Mouse (Mus musculus) lung, postnatal 0 days (tissue): ENCODE measurements at regions not wholly inside any gene's neighbourhood (a gene's known extent, or its start where the extent isn't known, plus 50 kb on each side); places are given as distances from the start of the nearest gene placed in this dataset.
A peak's percentile ranks its signal among the peaks of the same experiment; 100 is the strongest.

Source experiments
- ATAC-seq: fragments of 200-750 bp; cut with Nextera tagmentation; 2 replicates; pipeline ENCODE4 v1.8.0; 2017; ENCODE audit warnings: moderate library complexity
- DNase-seq: peaks from one replicate; pipeline ENCODE4 v3.0.0-alpha.2; 2016; ENCODE audit warnings: low spot score
- H3K27ac ChIP-seq: fragments of 300-500 bp; sonication (generic); 2 replicates; pipeline ENCODE4 v1.5.1; 2014; ENCODE audit warnings: antibody characterized with exemption, mild to moderate bottlenecking, low read length, mixed read lengths
- H3K27me3 ChIP-seq: fragments of 300-500 bp; sonication (generic); replicated peaks from 2 replicates; pipeline ENCODE4 v1.6.1; 2014; ENCODE audit warnings: low read length, mixed read lengths; ENCODE audit not compliant: insufficient read depth
- H3K36me3 ChIP-seq: fragments of 300-500 bp; sonication (generic); 2 replicates; pipeline ENCODE4 v1.6.1; 2014; ENCODE audit warnings: low read length, mixed read lengths; ENCODE audit not compliant: insufficient read depth
- H3K4me1 ChIP-seq: fragments of 300-500 bp; sonication (generic); 2 replicates; pipeline ENCODE4 v1.6.1; 2014; ENCODE audit warnings: antibody characterized with exemption, low read depth, low read length, mixed read lengths; ENCODE audit not compliant: insufficient read depth
- H3K4me2 ChIP-seq: fragments of 300-500 bp; sonication (generic); replicated peaks from 2 replicates; pipeline ENCODE4 v1.6.1; 2014; ENCODE audit warnings: low read depth, mild to moderate bottlenecking, low read length, moderate library complexity, mixed read lengths
- H3K4me3 ChIP-seq: fragments of 300-500 bp; sonication (generic); 2 replicates; pipeline ENCODE4 v1.5.1; 2014; ENCODE audit warnings: low read depth, low read length
- H3K9ac ChIP-seq: fragments of 300-500 bp; sonication (generic); replicated peaks from 2 replicates; pipeline ENCODE4 v1.6.1; 2014; ENCODE audit warnings: low read depth, mild to moderate bottlenecking
- H3K9me3 ChIP-seq: fragments of 300-500 bp; sonication (generic); 2 replicates; pipeline ENCODE4 v1.6.1; 2016; ENCODE audit warnings: low read length, mixed read lengths
- CTCF ChIP-seq: IDR thresholded peaks from 2 replicates; pipeline ENCODE4 v1.5.1; 2016; ENCODE audit warnings: antibody characterized with exemption, mild to moderate bottlenecking
- EP300 ChIP-seq: IDR thresholded peaks from 2 replicates; pipeline ENCODE4 v1.6.1; 2016; ENCODE audit warnings: antibody characterized with exemption, mild to moderate bottlenecking, control low read depth
- WGBS: fragments of 180-500 bp; shearing (Covaris S2); extraction: QIAGEN DNeasy Blood & Tissue Kit; methylation state at CpG from one replicate; pipeline ENCODE4 v1.1.7; 2014; 5-methylcytosine and 5-hydroxymethylcytosine counted together

- TF ChIP-seq CTCF, result no peak
- no peak for TF ChIP-seq EP300
- no peak for ATAC-seq
- Histone ChIP-seq H3K4me2 (no peak overlapping the region), H3K9ac (no peak overlapping the region), H3K4me3 (no peak overlapping the region), H3K4me1 (no peaks in the 10 kb centered on the region), H3K27me3 (no peaks in the 10 kb centered on the region), H3K36me3 (no peaks in the 10 kb centered on the region), H3K9me3 (no peaks in the 10 kb centered on the region), H3K27ac (no peak overlapping the region)
- no peak for DNase-seq
- WGBS, result 69% methylated on average over 4 of the region's 4 CpGs
Measured at GRCm38 (mm10) chr12:28150759-28151158, 401.4 kb downstream of the Dcdc2c start.

- no peak for ATAC-seq
- no peak for TF ChIP-seq EP300
- no peak for TF ChIP-seq CTCF
- H3K36me3 ChIP-seq, result no peaks in the 10 kb centered on the region
Measured at GRCm38 (mm10) chr12:28135810-28136592, 416.2 kb downstream of the Dcdc2c start.

GRCm38 (mm10) chr12:28122766-28123165, 429.4 kb downstream of the Dcdc2c start:
- Histone ChIP-seq H3K4me2 (no peak overlapping the region), H3K4me3 (no peak overlapping the region), H3K9ac (no peak overlapping the region), H3K4me1 (no peaks in the 10 kb centered on the region), H3K9me3 (no peaks in the 10 kb centered on the region), H3K36me3 (no peaks in the 10 kb centered on the region), H3K27ac (no peak overlapping the region), H3K27me3 (no peaks in the 10 kb centered on the region)
- TF ChIP-seq EP300 (no peak), CTCF (no peak)
- ATAC-seq, result no peak
- DNase-seq, result no peak
- 36% methylated on average over 9 of the region's 9 CpGs for WGBS

More at GRCm38 (mm10) chr12:28135810-28136592, 416.2 kb downstream of the Dcdc2c start:
- 48% methylated on average over 4 of the region's 4 CpGs for WGBS
- Histone ChIP-seq H3K9me3 (no peaks in the 10 kb centered on the region), H3K27ac (no peak overlapping the region), H3K4me2 (no peak overlapping the region), H3K27me3 (no peaks in the 10 kb centered on the region), H3K4me3 (no peak overlapping the region), H3K9ac (no peak overlapping the region), H3K4me1 (no peaks in the 10 kb centered on the region)
- DNase-seq, result no peak

- no peak overlapping the region for H3K4me2 ChIP-seq
- ATAC-seq (peak; percentile 94), DNase-seq (peak; percentile 85)
- H3K4me3 ChIP-seq, result no peak overlapping the region
- H3K4me1 ChIP-seq, result no peaks in the 10 kb centered on the region
- TF ChIP-seq EP300, result peak; percentile 57; the same call in 1 of the 2 replicates
- peak; percentile 39 for TF ChIP-seq CTCF
- H3K9me3 ChIP-seq, result no peaks in the 10 kb centered on the region
- H3K27ac ChIP-seq, result no peak overlapping the region
- H3K27me3 ChIP-seq, result no peaks in the 10 kb centered on the region
- no peak overlapping the region for H3K9ac ChIP-seq
- WGBS, result 13% methylated on average over 3 of the region's 3 CpGs
- H3K36me3 ChIP-seq, result no peaks in the 10 kb centered on the region
Measured at GRCm38 (mm10) chr12:28120106-28120505, 432.1 kb downstream of the Dcdc2c start.

- WGBS, result 68% methylated on average over 6 of the region's 6 CpGs
- no peaks in the 10 kb centered on the region for H3K27me3 ChIP-seq
- no peak overlapping the region for H3K4me3 ChIP-seq
- no peaks in the 10 kb centered on the region for H3K36me3 ChIP-seq
- DNase-seq, result no peak
- ATAC-seq, result no peak
- TF ChIP-seq EP300, result no peak
- TF ChIP-seq CTCF, result no peak
- no peaks in the 10 kb centered on the region for H3K4me1 ChIP-seq
- no peak overlapping the region for H3K27ac ChIP-seq
- no peak overlapping the region for H3K4me2 ChIP-seq
- H3K9me3 ChIP-seq, result no peaks in the 10 kb centered on the region
- H3K9ac ChIP-seq, result no peak overlapping the region
Measured at GRCm38 (mm10) chr12:28090673-28091072, 461.5 kb downstream of the Dcdc2c start.

GRCm38 (mm10) chr12:28085460-28085859, 466.7 kb downstream of the Dcdc2c start:
- ATAC-seq, result no peak

More at GRCm38 (mm10) chr12:28085460-28085859, 466.7 kb downstream of the Dcdc2c start:
- DNase-seq, result no peak
- 75% methylated on average over 4 of the region's 4 CpGs for WGBS
- Histone ChIP-seq H3K9me3 (no peaks in the 10 kb centered on the region), H3K27ac (no peak overlapping the region), H3K4me3 (no peak overlapping the region), H3K4me1 (no peaks in the 10 kb centered on the region), H3K4me2 (no peak overlapping the region), H3K36me3 (no peaks in the 10 kb centered on the region), H3K9ac (no peak overlapping the region), H3K27me3 (no peaks in the 10 kb centered on the region)
- TF ChIP-seq EP300, result no peak
- TF ChIP-seq CTCF, result no peak
